Mouse (Mus musculus): Measurements from ENCODE around the gene Gpatch4. TPM values are rescaled to one million over a fixed set of nuclear protein-coding genes. Genes with fewer than 3 reads are reported as not detected.
A peak's percentile ranks its signal among the peaks of the same experiment; 100 is the strongest.

The Gpatch4 gene
- polyA plus RNA-seq, 1 experiment from 2014 or later, result 27.4 TPM

- no peaks in the 10 kb centered on the region for H3K36me3 ChIP-seq
- H3K27me3 ChIP-seq, result peaks cover 41% of the 10 kb centered on the region
- ATAC-seq (ENCODE audit: low FRiP score), result no peak
- 81% methylated on average over 18 of the region's 18 CpGs for WGBS
- H3K9me3 ChIP-seq, result no peaks in the 10 kb centered on the region
- peaks cover 15% of the 10 kb centered on the region for H3K4me1 ChIP-seq (replicated peaks)
- H3K9ac ChIP-seq, result no peak overlapping the region
- no peak overlapping the region for H3K27ac ChIP-seq
- H3K4me3 ChIP-seq, result no peak overlapping the region
- H3K4me2 ChIP-seq, result no peak overlapping the region
These were observed 36.8 kb upstream of the Gpatch4 start for GRCm38 (mm10) chr3:88005822-88006786.

- peaks cover 15% of the 10 kb centered on the region for H3K27me3 ChIP-seq
- no peak overlapping the region for H3K4me2 ChIP-seq
- WGBS, result 11% methylated on average over 6 of the region's 6 CpGs
- no peaks in the 10 kb centered on the region for H3K9me3 ChIP-seq
- no peaks in the 10 kb centered on the region for H3K36me3 ChIP-seq
- H3K4me1 ChIP-seq (replicated peaks), result no peaks in the 10 kb centered on the region
- no peak overlapping the region for H3K9ac ChIP-seq
- ATAC-seq (ENCODE audit: low FRiP score), result no peak
- H3K4me3 ChIP-seq, result no peak overlapping the region
- H3K27ac ChIP-seq, result no peak overlapping the region
These were observed 32.2 kb upstream of the Gpatch4 start for GRCm38 (mm10) chr3:88010634-88011265.

- Histone ChIP-seq H3K36me3 (no peaks in the 10 kb centered on the region), H3K9me3 (no peaks in the 10 kb centered on the region), H3K4me2 (peak overlapping the region; percentile 92), H3K4me1 (replicated peaks) (peaks cover 22% of the 10 kb centered on the region), H3K4me3 (peak overlapping the region; percentile 60), H3K9ac (peak overlapping the region; percentile 72), H3K27me3 (peaks cover 85% of the 10 kb centered on the region), H3K27ac (no peak overlapping the region)
- WGBS, result under 1% methylated on average over 66 of the region's 66 CpGs
- ATAC-seq (ENCODE audit: low FRiP score), result peak; percentile 90
These were observed 20.4 kb upstream of the Gpatch4 start for GRCm38 (mm10) chr3:88022322-88023191.

- no peaks in the 10 kb centered on the region for H3K36me3 ChIP-seq
- H3K27ac ChIP-seq, result no peak overlapping the region
- no peaks in the 10 kb centered on the region for H3K9me3 ChIP-seq
- peak overlapping the region; percentile 60 for H3K4me3 ChIP-seq
- WGBS, result under 1% methylated on average over 76 of the region's 81 CpGs
- peak overlapping the region; percentile 72 for H3K9ac ChIP-seq
- ATAC-seq (ENCODE audit: low FRiP score), result peak; percentile 80
- peaks cover 81% of the 10 kb centered on the region for H3K27me3 ChIP-seq
- H3K4me2 ChIP-seq, result peak overlapping the region; percentile 92
- H3K4me1 ChIP-seq (replicated peaks), result peaks cover 22% of the 10 kb centered on the region
These were observed 19.5 kb upstream of the Gpatch4 start for GRCm38 (mm10) chr3:88023192-88024074.

GRCm38 (mm10) chr3:88026823-88027222 is 16.1 kb upstream of the Gpatch4 start:
- H3K27me3 ChIP-seq, result peaks cover 81% of the 10 kb centered on the region
- H3K4me2 ChIP-seq, result no peak overlapping the region
- no peaks in the 10 kb centered on the region for H3K36me3 ChIP-seq
- peaks cover 22% of the 10 kb centered on the region for H3K4me1 ChIP-seq (replicated peaks)
- no peak overlapping the region for H3K4me3 ChIP-seq
- ATAC-seq (ENCODE audit: low FRiP score), result no peak
- no peak overlapping the region for H3K9ac ChIP-seq
- no peak overlapping the region for H3K27ac ChIP-seq
- WGBS, result 60% methylated on average over 7 of the region's 7 CpGs
- H3K9me3 ChIP-seq, result no peaks in the 10 kb centered on the region

- 40% methylated on average over 5 of the region's 5 CpGs for WGBS
- H3K27me3 ChIP-seq, result peaks cover 81% of the 10 kb centered on the region
These were observed 15.3 kb upstream of the Gpatch4 start, which contains the start of gene Hapln2 for GRCm38 (mm10) chr3:88027434-88028186. Hapln2 (minus strand) TSS chr3:88027583.

GRCm38 (mm10) chr3:88030608-88031395 is 12.1 kb upstream of the Gpatch4 start:
- no peak for ATAC-seq (ENCODE audit: low FRiP score)
- Histone ChIP-seq H3K9me3 (no peaks in the 10 kb centered on the region), H3K4me2 (no peak overlapping the region), H3K4me1 (replicated peaks) (no peaks in the 10 kb centered on the region), H3K36me3 (no peaks in the 10 kb centered on the region), H3K4me3 (no peak overlapping the region), H3K27ac (no peak overlapping the region), H3K27me3 (peaks cover 58% of the 10 kb centered on the region), H3K9ac (no peak overlapping the region)
- WGBS, result 20% methylated on average over 19 of the region's 19 CpGs

More at GRCm38 (mm10) chr3:88027434-88028186, 15.3 kb upstream of the Gpatch4 start, which contains the start of gene Hapln2:
- Histone ChIP-seq H3K36me3 (no peaks in the 10 kb centered on the region), H3K9me3 (no peaks in the 10 kb centered on the region), H3K4me2 (no peak within 1 kb of the TSS), H3K27ac (no peak within 1 kb of the TSS), H3K4me1 (replicated peaks) (peaks cover 17% of the 10 kb centered on the region), H3K4me3 (no peak within 1 kb of the TSS), H3K9ac (no peak within 1 kb of the TSS)
- no peak for ATAC-seq (ENCODE audit: low FRiP score)

- H3K27ac ChIP-seq, result no peak overlapping the region
- no peak overlapping the region for H3K4me2 ChIP-seq
- H3K36me3 ChIP-seq, result no peaks in the 10 kb centered on the region
- 76% methylated on average over 5 of the region's 5 CpGs for WGBS
- H3K27me3 ChIP-seq, result peaks cover 58% of the 10 kb centered on the region
- no peak for ATAC-seq (ENCODE audit: low FRiP score)
- no peak overlapping the region for H3K4me3 ChIP-seq
- H3K9ac ChIP-seq, result no peak overlapping the region
- H3K4me1 ChIP-seq (replicated peaks), result no peaks in the 10 kb centered on the region
- no peaks in the 10 kb centered on the region for H3K9me3 ChIP-seq
These were observed 9.4 kb upstream of the Gpatch4 start for GRCm38 (mm10) chr3:88033506-88033905.

GRCm38 (mm10) chr3:88035561-88036293 is 7.2 kb upstream of the Gpatch4 start:
- no peaks in the 10 kb centered on the region for H3K9me3 ChIP-seq
- ATAC-seq (ENCODE audit: low FRiP score), result no peak
- no peaks in the 10 kb centered on the region for H3K4me1 ChIP-seq (replicated peaks)
- no peaks in the 10 kb centered on the region for H3K36me3 ChIP-seq
- peaks cover 61% of the 10 kb centered on the region for H3K27me3 ChIP-seq
- no peak overlapping the region for H3K9ac ChIP-seq
- 75% methylated on average over 1 of the region's 1 CpGs for WGBS
- H3K27ac ChIP-seq, result no peak overlapping the region
- H3K4me2 ChIP-seq, result no peak overlapping the region
- no peak overlapping the region for H3K4me3 ChIP-seq

- 93% methylated on average over 3 of the region's 3 CpGs for WGBS
- H3K27ac ChIP-seq, result no peak overlapping the region
- no peak for ATAC-seq (ENCODE audit: low FRiP score)
- H3K9me3 ChIP-seq, result no peaks in the 10 kb centered on the region
- H3K4me3 ChIP-seq, result no peak overlapping the region
- H3K4me1 ChIP-seq (replicated peaks), result 0 out of 2 replicates have a peak, but pooled peaks cover 2% of the 10 kb centered on the region
- H3K4me2 ChIP-seq, result no peak overlapping the region
- peaks cover 44% of the 10 kb centered on the region for H3K36me3 ChIP-seq
- no peaks in the 10 kb centered on the region for H3K27me3 ChIP-seq
- H3K9ac ChIP-seq, result no peak overlapping the region
These were observed 6.6 kb downstream of the Gpatch4 start for GRCm38 (mm10) chr3:88049532-88049931.
